Mouse (Mus musculus): ENCODE data around the gene Pitpnm2.
"Not testable (repeated sequence)": the region's sequence is repeated elsewhere in the genome, so short reads cannot be mapped to it uniquely, and the experiment has no call there.

Pitpnm2 gene

DNA sequence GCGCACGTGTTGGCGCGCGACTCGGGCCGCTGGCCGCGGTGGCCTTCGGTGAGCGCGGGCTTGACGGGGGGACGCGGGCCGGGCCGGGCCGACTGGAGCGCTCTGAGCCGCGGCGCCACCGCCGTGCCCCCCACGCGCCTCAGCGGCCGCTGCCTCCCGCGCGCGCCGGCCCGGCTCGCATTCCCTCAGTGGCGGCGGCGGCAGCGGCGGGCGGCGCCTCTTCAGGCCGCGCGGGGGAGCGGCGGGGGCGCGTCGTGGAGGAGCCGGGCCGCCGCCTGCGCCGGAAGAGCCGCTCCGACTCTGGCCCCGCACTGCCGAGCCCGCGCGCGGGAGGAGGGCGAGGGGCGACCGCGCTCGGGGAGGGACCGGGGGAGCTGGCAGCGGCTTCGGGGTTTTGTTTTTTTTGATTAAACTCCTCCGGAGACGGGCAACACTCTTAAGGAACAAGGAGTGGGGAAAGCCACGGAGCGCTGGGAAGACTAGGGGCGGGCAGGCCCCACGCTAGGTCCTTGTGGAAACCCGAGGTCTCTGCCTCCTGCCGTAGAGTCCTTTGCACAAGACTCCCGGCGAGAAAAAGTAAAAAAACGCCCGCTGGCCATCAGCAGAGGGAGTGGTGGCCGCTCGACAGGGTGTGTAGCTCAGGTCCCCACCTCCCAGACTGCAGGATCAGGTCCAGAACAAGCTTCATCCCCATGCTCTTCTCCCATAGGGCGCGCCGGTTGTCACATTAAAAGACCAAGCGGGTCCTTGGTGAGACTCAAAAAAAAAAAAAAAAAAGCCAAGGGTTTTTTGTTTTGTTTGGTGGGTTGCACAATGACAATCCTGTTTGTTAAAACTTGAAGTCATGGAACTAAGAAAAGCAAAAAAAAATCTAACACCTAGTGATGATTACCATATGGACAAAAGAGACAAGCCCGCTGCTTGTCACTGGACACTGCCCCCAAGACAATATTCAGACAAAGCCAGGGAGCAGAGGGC, at the start of gene Pitpnm2:
Pitpnm2 (minus strand) TSS at position 147 of the 978 bp plus-strand sequence.
- DNase-seq (ENCODE audit: extremely low spot score): peak; percentile 62

DNA sequence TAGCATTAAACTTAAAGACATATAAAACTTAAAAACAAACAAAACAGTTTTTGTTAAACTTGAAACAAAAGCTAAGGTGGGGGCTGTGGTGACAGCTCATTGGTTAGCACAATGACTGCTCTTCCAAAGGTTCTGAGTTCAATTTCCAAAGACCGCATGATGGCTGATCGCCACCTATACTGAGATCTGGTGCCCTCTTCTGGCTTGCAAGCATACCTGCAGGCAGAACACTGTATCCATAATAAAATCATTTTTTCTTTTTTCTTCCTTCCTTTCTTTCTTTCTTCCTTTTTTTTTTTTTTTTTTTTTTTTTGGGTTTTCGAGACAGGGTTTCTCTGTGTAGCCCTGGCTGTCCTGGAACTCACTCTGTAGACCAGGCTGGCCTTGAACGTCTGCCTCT, 49.7 kb upstream of the Pitpnm2 start:
- not testable (repeated sequence) for DNase-seq (ENCODE audit: extremely low spot score)

DNA sequence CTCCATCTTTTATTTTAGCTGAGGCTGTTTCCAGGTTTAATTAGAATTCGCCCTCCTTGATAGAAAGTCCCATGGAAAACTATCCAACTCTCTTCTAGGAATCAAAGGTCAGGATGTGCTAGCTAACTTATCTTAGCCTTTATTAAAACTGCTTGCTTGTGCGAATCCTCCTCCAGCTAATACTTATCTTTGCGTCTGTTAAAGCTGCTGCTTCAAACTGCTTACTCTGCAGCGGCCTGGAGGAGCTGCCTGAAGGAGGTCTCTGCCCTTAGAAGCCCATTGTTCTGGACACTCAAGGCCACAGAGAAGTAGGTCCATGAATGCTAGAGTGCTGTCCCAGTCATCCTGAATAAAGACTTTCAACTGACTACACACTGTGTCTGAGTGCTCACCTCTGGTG, 46.9 kb upstream of the Pitpnm2 start:
- no peak for DNase-seq (ENCODE audit: extremely low spot score)

DNA sequence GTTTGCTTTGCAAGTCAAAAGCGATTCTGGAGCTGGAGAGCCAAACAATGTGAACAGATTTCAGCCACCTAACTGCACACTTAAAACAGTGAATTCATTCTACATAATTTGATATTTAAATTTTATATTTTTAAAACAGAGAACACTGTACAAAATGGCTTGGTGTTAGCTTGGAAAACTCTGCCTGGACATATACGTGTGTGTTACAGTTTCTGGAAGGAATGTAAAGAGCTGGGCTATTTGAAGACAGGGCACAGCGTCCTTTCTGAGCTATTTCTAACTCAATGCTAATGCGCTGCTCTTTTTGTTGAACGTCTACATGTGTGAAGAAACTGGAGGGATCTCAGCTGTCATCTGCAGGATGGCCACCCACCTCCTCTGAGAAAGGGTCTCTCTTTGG, 44.4 kb upstream of the Pitpnm2 start:
- no peak for DNase-seq (ENCODE audit: extremely low spot score)

DNA sequence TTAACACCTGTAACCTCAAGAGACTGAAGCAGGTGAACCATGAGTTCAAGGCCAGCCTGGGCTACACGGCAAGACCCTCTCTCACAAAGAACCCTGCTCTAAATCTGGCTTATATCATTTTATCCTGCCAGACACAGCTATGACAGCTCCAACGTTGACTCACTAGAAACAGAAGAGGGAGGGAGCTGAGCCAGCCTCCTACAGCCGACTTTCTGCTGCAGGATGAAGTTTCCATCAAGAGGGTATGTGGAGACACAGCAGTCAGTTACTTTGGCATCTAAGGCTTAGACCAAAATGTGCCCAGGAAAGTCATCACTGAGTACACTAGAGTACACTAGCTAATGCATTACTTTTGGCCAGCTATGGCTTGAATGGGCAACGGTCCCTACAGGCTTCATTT, 40.7 kb upstream of the Pitpnm2 start:
- no peak for DNase-seq (ENCODE audit: extremely low spot score)

DNA sequence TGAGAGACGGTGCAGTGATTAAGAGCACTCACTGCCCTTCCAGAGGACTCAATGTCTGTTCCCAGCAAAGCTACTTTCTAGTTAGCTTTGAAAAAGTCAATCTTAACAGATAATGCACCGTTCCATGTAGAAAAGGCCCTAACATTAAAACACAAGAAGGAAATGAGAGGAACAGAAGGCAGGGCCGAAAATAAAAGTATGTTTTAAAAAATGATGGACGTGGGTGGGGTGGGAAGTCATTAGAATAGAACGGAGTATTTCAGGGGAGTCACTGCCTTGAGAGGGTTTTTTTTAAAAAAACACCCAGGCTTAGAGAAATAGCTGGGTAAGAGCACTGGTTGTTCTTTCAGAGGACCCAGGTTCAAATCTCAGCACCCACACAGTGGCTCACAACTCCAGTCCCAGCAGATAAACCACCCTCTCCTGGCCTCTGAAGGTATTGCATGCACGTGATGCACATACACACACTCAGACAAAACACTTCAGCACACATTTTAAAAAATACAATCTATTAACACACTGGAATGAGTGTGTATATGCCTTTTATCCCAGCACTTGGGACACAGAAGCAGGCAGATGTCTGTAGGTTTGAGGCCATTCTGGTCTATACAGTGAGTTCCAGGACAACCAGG, 38.2 kb upstream of the Pitpnm2 start:
- no peak for DNase-seq (ENCODE audit: extremely low spot score)

DNA sequence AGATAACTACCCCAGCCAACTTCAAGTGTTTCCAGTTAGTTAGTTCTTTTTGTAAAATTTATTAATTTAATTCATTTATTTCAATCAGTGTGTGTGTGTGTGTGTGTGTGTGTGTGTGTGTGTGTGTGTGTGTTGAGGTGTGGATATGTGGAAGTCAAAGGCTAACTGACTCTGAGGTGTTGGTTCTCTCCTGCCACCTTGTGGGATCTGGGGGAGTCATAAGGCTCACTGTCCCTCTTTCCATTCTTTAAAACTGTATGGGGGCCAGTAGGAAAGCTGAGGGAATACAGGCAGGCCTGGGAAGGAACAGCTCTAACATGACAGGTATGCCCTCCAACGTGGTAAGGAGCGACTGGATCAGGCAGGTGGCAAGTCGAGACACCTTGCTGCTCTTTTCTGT, 34.8 kb upstream of the Pitpnm2 start:
- DNase-seq (ENCODE audit: extremely low spot score): peak; percentile 9

DNA sequence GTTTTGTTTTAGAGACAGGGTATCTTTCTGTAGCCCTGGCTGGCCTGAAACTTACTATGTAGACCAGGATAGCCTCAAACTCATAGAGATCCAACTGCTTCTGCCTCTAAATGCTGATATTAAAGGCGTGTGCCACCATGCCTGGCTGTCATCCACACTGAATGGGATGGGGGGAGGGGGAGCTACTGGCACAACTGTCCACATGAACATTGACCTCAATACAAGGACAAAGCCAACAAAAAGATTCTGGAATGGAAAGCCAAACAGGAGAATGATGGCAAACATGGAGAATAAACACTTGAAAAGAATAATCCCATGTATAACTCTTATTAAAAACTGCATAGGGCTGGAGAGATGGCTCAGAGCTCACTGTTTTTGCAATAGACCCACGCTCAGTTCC, 33.3 kb upstream of the Pitpnm2 start:
- no peak for DNase-seq (ENCODE audit: extremely low spot score)

DNA sequence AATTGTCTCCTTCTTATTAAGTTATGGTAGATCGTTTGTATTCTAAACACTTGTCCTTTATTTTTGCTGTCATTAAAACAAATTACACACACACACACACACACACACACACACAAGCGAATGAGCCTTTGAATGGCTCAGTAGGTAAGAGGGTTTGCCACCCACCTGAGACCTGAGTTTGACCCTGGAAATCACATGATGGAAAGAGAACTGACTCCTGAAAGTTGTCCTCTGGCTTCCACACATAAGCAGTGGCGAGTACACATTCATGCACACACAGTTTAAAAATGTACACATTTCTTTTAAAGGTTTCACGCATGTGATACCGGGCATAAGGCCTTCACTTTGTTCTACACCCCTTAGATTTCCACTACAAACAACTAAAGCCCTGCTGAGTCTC, 20.7 kb upstream of the Pitpnm2 start:
- no peak for DNase-seq (ENCODE audit: extremely low spot score)

DNA sequence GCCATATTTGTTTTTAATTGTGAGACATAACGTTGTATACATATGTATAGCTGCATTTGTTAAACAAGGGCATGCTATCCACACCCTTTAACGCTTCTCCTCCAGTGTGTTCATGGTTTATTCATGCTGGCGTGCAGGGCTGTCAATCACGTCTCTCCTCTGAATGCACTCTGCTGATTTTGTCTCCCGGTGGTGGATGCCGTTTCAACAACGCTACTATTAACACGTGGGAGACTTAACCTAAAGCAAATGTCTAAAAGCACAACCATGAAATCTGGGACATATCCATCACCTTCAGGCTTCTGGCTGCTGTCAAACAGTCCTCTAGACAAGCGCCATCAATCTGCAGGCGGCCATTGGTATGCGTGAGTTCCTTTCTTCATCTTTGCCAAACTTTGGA, 20.1 kb upstream of the Pitpnm2 start:
- no peak for DNase-seq (ENCODE audit: extremely low spot score)

DNA sequence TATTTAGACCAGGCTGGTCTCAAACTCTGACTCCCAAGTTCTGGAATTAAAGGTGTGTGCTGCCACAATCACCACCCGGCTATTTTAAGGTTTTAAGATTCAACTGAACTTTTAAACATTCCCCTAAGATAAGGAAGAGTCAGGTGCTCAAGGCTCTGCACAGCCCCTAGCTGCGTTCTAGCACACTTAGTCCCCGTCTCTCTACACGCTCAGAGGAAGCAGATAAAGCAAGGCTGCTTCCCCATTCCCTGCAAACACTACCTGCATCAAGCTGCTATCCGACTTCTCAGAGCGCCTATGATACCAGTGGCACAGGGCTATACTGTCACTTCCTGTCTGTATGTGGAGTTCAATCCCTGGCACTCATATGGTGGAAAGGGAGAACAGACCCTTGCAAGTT, 18.1 kb upstream of the Pitpnm2 start:
- DNase-seq (ENCODE audit: extremely low spot score): no peak

DNA sequence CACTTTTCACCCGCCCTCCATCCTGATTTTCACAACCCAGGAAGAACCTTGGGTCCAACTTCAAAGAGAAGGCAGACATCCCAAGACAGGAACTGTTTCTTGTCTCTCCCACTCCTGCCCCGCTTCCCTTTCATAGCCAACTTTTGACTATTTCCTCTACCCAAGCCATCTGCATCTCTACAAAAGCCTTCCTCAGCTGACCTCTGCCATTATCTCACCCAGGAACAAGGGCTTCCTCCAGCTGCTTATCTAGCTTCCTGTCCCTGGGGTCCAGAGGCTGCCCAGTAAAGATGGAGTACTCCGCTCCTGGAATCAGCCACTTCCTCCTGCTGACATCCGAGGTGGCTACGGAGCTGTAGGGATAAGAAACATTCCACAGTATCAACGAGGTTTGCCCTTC, 17.3 kb upstream of the Pitpnm2 start:
- no peak for DNase-seq (ENCODE audit: extremely low spot score)

DNA sequence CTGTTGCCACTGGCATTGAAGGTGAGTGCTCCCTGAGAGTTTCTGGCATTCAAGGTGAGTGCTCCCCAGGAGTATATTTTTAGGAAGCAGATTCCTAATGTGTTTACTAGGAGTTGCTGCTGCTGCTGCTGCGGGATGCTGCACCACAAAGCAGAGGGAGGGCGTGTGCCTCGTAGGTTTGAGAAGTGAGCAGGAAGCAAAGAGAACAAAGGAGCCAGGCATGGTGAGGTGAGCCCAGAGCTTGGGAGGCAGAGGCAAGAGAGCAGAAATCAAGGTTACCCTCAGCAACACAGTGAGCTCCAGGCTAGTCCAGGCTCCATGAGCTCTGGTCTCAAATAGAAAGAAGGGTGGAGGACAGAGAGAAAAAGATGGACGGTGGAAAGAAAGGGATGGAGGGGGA, 13.7 kb upstream of the Pitpnm2 start:
- no peak for DNase-seq (ENCODE audit: extremely low spot score)

DNA sequence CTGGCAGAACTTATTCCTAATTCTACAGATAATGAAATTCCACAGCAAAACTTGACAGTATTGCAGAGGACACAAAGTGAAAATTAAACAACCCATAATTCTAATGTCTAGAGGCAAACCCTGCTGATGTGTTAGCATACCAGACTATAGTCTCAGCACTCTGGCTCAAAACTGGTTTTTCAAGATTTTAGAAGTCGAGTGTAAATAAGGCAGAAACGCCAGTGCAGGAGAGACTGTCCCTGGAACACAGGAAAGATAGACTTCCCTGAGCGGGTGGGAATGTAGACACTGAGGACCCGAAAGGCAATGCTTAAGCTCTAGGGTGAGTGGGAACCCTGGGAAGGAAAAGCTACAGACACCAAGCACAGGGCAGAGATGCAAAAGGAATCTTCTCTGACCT, 12.5 kb upstream of the Pitpnm2 start:
- no peak for DNase-seq (ENCODE audit: extremely low spot score)

DNA sequence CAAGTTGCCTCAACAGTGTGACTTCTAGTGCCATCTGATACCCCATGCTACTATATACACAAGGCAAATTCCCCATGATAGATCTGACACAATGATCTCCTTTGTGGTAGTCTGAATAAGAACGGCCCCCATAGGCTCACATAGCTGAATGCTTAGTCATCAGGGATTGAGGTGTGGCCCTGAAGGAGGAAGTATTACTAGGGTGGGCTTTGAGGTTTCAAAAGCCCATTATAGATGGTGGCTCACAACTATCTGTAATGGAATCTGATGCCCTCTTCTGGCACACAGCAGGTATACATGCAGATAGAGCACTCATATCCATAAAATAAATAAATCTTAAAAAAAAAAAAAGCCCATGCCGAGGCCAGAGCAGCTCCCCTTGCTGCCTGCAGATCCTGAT, 9.6 kb upstream of the Pitpnm2 start:
- DNase-seq (ENCODE audit: extremely low spot score): no peak

DNA sequence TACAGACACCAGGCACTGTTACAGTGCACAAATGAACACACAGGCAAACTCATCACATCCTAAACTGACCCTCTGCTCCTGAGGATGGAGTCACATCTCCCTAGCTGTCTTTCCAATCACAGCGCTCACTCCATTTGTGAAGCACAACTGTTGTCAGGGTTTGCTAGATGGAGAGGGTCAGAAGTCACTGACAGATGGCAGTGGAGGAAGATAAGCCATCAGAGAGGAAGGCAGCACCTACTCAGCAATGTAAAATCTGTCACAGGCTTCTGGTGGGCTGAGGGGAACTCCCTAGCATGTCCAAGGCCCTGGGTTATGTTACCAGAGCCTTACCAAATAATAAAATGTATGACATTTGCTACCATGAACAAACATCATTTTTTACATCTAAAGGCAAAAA, 8.5 kb upstream of the Pitpnm2 start:
- DNase-seq (ENCODE audit: extremely low spot score): no peak

DNA sequence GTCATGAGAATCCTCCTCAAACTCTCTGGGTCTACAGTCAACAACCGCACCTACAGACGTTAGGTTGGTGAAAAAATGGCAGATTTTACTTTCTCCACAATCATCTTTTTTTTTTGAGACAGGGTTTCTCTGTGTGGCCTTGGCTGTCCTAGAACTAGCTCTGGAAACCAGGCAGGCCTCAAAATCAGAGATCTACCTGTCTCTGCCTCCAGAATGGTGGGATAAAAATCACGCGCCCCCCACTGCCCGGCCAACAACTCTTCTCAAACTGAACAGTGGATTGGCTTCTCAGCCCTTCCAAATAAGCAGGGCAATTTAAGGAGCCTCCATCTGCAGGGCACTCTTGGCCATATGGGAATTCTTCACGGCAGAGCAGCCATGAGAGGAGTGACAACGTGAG, 5.6 kb upstream of the Pitpnm2 start:
- no peak for DNase-seq (ENCODE audit: extremely low spot score)

DNA sequence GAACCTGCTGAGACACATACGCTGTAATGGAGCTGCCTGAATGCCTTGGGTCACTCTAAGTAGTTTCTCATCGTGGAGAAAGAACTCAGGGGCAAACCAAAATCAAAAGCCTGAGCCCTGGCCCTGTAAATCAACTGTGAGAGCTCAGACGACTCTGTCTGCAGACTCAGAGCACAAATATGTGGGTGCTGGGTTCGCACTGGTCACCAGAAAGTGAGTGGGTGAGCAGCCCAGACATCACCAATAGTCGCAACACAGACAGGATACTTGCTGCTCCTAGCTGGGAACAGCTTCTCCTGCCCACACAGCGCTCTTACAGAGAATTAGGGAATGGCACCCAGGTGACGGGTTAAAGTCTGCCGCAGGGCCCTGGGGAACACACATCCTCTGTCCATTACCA, 4.0 kb upstream of the Pitpnm2 start:
- DNase-seq (ENCODE audit: extremely low spot score): no peak

DNA sequence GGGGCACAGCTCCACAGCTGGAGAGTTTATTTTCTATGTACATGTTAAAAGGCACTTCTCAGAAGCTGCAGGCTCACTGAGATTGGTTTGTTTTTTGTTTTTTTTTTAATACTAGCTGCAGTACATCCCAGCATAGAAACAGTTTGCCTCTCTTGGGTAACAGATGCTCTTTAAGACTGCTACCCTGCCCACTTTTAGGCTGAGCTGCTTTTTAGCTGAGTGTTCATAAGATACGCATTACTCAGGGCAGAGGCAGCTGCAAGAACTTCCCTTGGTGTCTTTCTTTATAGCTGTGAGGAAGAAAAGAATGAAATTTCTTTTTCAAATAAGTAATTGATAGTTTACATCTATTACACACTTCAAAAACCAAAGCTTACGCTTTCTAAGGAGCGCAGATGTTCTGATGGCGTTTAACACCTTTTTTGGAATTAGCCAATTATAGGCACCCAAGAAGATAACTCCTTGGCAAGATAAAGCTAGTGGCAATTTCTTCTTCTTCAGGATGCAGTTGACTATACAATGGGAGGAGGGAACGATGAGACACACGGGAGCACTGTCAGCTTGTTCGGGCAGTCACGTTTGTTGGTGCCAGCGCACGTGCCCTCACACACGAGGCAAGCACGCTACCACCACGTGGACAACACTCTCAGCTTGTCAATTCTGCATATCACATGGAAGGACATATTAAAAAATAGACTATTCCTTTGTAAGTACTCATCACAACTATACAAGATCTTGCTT, 3.2 kb upstream of the Pitpnm2 start:
- DNase-seq (ENCODE audit: extremely low spot score): no peak

DNA sequence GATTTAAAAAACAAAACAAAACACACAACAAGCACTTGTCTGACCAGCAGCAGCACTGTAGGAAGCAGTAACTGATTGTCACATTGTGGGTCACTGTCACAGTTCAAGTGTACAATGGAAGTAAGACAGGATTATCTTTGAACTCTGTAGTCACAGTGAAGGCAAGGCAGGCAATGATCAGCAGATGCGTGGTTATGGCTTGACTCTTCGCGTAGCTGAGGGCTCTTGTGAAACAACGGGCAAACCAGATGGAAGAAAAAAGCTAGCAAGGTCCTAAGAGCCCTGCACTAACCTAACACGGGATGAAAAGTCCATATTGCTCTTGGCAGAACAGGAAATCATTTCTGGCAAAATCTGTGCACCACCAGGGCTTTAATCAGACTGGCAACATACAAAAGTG, 1.5 kb upstream of the Pitpnm2 start:
- no peak for DNase-seq (ENCODE audit: extremely low spot score)

DNA sequence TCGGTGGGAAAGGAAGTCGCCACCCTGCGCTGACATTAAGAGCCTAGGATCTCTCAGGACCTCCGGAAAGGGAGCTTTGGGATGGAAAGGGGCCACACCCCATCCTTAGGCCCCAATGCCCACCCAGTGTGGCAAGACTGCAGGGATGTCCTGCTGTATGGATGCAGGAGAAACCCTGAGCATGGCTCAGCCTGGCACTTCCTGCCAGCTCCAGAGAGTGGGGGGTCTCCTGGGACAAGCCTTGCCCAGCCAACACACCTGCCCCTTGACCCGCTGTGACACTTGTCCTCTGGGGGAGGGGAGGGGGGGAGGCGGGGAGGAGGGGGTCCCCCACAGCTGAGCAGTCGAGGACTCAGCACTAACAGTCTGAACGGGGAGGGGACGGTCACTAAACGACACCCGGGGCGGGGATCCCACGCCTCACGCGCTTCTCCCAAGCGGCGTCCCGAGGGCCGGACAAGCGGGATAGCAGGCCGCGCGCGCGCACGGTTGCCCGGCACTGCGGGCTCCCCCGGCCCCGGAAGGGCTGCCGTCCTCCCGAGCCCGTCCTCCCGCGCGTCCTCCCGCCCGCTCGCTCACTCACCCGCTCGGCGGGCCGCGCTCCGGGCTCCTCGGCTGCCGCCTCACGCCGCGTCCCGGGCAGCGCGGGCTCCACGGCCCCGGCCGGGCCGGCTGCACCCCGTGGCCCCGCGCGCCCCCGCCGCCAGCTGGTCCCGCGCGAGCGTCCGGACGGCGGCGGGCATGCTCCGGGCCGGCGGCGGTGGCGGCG, 531 bp downstream of the Pitpnm2 start:
- peak; percentile 67 for DNase-seq (ENCODE audit: extremely low spot score)
